Mouse (Mus musculus) adrenal gland, postnatal 10 days (tissue): ENCODE measurements at regions not wholly inside any gene's neighbourhood (a gene's known extent, or its start where the extent isn't known, plus 50 kb on each side); places are given as distances from the start of the nearest gene placed in this dataset.

ENCODE experiments used
- DNase-seq: peaks from one replicate; pipeline ENCODE4 v3.0.0; 2021; ENCODE audit warnings: mixed read lengths

GRCm38 (mm10) chr10:96724436-96725175 lies 107.8 kb downstream of the Btg1 start:
- DNase-seq, result no peak

DNA sequence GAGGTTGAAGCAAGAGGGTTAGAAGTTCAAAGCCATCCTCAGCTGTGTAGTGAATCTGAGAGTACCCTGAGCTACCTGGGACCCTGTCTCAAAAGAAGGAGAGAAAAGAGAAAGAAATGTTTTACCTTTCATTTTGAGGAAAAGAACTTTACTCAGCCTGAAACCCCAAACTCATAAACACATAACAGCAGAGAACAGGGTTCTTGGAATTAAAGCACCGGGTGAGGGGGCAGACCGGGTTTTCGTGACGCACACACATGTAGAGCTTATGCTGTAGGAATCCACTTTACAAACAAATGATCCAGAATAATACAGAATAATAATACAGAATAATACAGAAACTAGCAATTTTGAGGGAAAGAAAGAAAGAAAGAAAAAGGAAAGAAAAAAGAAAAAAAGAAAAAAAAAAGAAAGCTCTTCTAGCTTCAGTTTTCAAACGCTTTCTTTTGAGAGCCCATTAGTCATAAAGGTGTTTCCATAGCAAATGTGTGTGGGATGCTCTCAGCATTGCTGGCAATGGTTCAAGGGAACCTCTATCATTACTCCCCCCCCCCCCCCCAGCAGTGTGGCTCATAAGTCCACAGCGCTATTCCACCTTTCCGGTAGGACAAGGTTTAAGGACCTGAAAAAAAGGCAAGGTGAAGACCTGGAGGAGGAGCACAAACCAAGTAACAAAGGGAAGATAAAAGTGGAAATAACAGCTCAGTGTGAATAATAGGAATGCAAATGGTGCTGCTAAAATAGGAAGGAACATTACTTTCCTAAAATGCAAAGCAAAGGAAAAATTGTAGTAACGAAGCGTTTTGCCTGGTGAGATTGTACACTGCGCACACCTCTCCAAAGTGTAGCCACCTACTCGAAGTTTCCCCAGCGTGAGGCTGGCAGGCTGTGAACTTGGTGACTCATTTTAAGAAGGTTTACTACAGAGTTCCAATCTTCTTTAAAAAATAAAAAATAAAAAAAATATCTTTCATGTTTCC lies 110.3 kb downstream of the Btg1 start:
- no peak for DNase-seq

DNA sequence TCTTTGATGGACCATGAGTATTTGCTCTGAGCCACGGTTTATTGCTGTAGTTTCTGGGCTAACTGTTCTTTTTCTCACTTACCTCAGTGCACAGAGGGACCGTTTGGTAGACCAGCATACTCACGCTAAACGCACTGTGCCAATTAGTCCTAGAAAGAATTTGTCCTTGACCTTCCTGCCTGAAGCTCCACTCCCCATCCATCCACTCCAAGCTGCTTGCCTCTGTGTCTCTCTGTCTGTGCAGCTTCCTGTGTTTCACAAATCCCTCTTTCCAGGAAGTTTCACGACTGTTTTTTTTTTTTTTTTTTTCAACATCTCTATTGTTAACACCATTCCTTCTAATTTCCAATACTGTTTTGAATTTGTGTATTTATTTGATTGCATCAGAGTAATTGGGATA lies 116.8 kb downstream of the Btg1 start:
- no peak for DNase-seq

GRCm38 (mm10) chr10:96735146-96735545 lies 118.3 kb downstream of the Btg1 start:
- no peak for DNase-seq

- no peak for DNase-seq
These were observed 119.3 kb downstream of the Btg1 start for GRCm38 (mm10) chr10:96735885-96736628.

DNA sequence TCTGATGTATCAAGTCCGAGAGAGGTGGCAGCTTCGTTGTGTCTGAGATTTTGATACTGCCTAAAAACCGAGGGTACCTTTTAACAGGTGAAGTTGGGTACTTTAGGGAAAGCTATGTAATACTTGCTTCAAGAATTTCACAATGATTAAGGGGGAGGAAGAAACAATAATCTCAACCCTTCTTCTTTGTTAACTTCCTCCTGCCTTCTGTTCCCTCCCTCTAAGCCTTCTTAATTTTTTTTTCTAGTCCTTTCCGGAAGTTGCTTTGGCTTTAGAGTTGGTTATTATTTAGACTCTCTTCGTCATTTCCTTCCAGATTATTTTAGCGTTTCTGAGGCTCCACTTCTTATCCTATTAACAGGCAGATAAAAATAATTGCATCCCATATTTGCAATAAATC lies 121.2 kb downstream of the Btg1 start:
- no peak for DNase-seq

- DNase-seq, result no peak
These were observed 121.8 kb downstream of the Btg1 start for GRCm38 (mm10) chr10:96738606-96739005.

DNA sequence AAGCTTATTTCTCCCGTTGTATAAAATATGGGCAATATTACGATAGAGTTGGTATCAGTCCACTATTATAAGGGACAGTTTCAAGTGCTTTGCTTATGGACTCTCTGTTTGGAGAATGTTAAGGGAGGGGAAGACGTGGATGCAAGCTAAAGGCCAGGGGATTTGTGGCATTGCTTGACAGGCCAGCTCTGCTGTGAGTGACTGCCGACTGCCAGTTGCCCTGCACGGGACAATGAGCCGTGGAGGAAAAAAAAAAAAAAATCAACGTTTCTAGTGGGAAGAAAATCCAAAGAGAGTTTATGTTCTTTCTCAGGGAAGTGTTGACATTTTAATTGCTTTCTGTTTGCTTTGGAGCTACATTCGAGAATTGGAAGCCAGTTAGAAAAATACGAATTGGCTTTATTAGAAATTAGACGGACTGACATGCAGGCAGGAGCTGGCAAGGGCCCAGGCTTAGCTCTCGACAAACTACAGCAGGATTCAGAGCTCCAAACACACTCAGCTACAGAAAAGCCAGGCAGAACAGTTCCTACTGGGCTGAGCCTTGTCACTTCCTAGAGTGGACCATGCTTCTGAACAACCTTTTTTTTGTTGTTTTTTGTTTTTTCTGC lies 127.5 kb downstream of the Btg1 start:
- DNase-seq, result peak; percentile 59

- no peak for DNase-seq
These were observed 130.3 kb downstream of the Btg1 start for GRCm38 (mm10) chr10:96747015-96747663.

DNA sequence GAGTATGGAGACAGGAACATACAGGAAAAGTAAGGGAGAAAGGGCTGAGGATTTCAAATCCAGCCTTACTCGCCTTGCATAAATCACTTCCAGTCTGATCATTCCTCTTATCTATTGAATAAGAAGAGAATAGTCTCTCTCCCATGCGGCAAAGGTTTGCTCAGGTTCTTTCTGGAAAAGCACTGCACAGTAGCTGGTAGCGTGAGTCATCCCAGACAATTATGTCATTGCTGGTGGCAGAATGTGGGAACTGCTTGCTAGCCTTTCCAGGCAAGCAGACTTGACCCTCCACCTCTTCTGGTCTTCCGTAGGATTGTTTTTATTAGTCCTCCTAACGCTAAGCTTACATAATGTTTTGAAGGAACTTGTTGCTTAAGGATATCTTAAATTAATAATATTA lies 134.1 kb downstream of the Btg1 start:
- DNase-seq, result peak; percentile 63

DNA sequence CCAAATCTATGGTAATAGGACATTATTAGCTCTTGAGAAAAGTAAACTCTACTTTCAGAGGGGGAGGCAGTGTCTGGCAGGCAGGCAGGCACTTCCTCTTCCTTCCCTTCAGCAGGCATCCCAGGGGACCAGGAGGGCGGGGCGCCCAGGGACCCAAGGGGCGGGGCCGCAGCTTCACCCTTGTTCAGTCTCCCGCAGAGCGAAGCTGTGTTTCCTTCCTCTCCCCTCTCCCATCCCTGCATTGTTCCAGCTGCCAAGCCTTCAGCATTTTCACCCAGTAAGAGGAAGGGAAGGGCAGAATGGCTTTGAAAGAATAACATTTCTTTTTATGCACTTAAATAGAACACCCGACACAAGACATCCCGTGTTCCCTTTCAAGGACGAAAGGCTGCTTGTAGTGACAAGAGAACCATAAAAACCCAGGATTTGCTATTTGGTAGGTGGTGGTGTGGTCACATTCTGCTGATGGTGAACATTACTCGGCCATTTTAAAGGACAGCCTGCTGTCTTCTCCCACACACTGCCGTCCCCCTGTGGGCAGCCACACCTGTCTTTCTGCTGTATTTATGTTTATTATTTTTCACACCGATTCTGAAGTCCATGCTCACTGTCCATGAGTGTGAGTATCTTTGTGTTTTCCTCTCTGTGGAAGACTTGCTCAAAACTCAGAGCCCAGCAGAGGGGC lies 134.9 kb downstream of the Btg1 start:
- DNase-seq, result peak; percentile 95

GRCm38 (mm10) chr10:96752531-96752930 lies 135.7 kb downstream of the Btg1 start:
- DNase-seq, result no peak

- DNase-seq, result no peak
These were observed 136.7 kb downstream of the Btg1 start for GRCm38 (mm10) chr10:96753521-96753920.

GRCm38 (mm10) chr10:96755674-96756073 lies 138.9 kb downstream of the Btg1 start:
- no peak for DNase-seq

DNA sequence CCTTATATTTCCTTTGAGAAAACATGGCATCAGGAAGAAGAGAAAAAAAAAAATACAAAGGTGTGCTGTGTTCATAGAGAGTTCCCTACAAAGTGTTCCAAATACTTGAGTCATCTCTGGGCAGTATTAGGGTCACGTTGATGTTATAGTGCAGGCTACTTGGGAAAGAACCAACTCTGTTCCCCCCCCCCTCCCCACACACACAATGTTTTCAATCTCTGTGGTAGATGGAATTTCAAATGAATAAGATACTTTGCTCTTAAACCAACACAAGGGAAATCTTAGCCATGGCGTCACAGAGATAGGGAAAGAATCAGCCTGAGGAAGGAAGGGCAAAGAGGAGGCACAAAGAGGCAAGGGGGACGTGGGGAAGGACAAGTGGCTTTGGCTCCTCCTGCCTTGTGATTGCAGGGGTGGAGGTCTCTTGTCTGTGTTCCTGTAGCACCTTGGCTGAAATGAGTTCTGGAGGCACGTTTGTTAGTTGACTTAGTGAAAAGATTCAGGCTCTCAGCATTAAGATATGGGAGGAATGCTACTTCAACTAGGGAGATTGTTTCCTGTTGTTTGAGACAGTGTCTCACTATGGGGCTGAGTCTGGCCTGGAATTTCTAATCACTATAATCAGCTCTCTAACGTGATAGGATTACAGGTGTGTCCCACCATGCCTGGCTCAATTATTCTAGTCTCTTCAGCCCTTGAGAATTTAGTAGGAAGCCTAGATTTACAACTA lies 139.7 kb downstream of the Btg1 start:
- DNase-seq, result no peak

GRCm38 (mm10) chr10:96757311-96757710 lies 140.5 kb downstream of the Btg1 start:
- no peak for DNase-seq

GRCm38 (mm10) chr10:96761601-96762000 lies 144.8 kb downstream of the Btg1 start:
- no peak for DNase-seq

DNA sequence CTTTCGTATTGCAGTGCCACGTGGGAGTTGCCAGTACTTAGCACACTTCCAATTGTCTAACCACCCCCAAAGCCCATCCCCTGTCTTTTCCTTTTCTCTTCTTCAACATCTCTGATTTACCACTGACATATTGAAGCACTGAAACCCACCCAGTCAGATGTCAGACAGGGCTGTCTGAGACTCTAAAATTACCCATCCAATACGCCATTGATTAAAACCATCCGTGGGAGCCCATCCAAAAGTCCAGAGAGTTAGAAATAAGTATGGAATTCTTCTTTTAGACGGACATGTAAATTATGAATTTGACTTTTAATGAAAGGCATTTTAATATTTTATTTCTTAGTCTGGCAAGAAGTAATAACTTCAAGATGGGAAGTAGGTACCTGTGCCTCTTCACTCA lies 148.8 kb downstream of the Btg1 start:
- no peak for DNase-seq

DNA sequence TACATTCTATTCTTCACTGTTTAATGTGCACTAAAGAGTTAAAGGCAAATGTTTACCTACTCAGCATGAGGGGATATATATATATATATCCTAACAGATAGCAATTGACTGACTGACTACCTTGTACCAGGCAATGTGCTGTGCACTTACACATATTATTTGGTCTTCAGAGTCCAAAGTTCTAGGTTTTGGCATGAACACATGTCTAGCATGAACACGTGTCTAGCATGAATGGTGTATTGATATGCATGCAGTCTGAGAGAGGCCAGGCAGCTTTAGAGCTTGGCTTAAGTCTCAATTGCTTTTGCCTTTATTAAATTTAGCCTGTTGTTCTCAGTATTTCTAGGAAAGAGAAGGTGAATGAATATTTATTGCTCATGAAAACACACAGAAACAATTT lies 161.4 kb downstream of the Btg1 start:
- no peak for DNase-seq

DNA sequence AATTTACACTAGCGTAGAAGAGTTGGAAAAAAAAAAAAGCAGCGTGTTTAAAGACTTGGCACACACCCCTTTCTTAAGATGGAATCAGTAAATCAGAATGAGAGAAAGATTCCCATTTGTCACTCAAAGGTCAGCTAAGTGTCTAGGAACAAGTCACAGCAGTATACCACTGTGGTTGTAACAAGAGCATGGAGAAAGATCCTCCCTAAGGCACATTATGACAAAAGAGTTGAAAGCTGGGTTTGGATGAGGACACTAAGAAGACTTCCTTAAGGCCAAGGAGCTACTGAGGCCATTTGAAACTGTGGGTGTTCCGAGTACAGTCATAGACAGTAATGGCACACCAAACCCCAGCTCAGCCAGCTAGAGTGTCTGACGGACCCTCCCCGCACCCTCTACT lies 167.2 kb downstream of the Btg1 start:
- no peak for DNase-seq
